Mouse (Mus musculus) olfactory bulb, adult 2 months (tissue): ENCODE measurements at regions not wholly inside any gene's neighbourhood (a gene's known extent, or its start where the extent isn't known, plus 50 kb on each side); places are given as distances from the start of the nearest gene placed in this dataset.

Experiments
- H3K27ac ChIP-seq: fragments of 200-500 bp; 2 replicates; pipeline ENCODE4 v1.5.1; 2012; ENCODE audit warnings: low read depth, low read length; ENCODE audit not compliant: insufficient read depth
- H3K4me1 ChIP-seq: fragments of 200-500 bp; 2 replicates; pipeline ENCODE4 v1.6.1; 2012; ENCODE audit warnings: low read length; ENCODE audit not compliant: control insufficient read depth, insufficient read depth
- H3K4me3 ChIP-seq: fragments of 200-500 bp; 2 replicates; pipeline ENCODE4 v1.5.1; 2012; ENCODE audit warnings: mild to moderate bottlenecking, low read depth, low read length, moderate library complexity; ENCODE audit not compliant: insufficient read depth
- CTCF ChIP-seq: fragments of 200-500 bp; IDR thresholded peaks from 2 replicates; pipeline ENCODE4 v1.5.1; 2012; ENCODE audit warnings: low read depth, mild to moderate bottlenecking, low read length, moderate library complexity; ENCODE audit not compliant: insufficient read depth
- POLR2A ChIP-seq: fragments of 200-500 bp; IDR thresholded peaks from 2 replicates; pipeline ENCODE4 v1.6.1; 2012; ENCODE audit warnings: mild to moderate bottlenecking, low read depth, low read length, moderate library complexity; ENCODE audit not compliant: insufficient read depth
- WGBS: fragments of 180-500 bp; shearing (Covaris S2); methylation state at CpG from one replicate; pipeline ENCODE4 v1.1.7; 2018; 5-methylcytosine and 5-hydroxymethylcytosine counted together

- 63% methylated on average over 4 of the region's 4 CpGs for WGBS
- no peaks in the 10 kb centered on the region for H3K4me1 ChIP-seq
- TF ChIP-seq POLR2A, result no peak
- H3K4me3 ChIP-seq, result no peak overlapping the region
- H3K27ac ChIP-seq, result no peak overlapping the region
These were observed 72.0 kb upstream of the Atp5g3 start for GRCm38 (mm10) chr2:73983166-73983565.

DNA sequence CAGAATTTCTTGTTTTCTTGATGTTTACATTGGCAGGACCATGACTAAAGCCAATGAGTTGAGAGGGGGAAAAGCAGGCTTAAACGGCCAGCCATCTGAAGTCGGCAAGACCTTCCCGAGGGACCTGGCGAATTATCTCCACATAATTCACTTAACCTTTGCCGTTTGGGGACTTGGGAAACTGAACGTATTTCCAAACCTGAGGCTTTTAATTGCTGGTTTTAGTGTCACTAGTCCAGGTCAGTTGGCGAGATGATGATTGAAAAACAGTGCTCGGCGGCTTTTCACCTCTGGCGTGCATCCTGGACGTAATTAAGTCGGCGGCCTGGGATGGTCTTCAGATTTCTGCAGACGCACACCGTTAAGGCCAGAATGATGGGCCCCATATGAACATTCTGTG is 66.9 kb upstream of the Atp5g3 start:
- no peak for TF ChIP-seq CTCF
- no peak for TF ChIP-seq POLR2A
- 84% methylated on average over 15 of the region's 15 CpGs for WGBS
- Histone ChIP-seq H3K4me3 (no peak overlapping the region), H3K27ac (no peak overlapping the region), H3K4me1 (no peaks in the 10 kb centered on the region)

DNA sequence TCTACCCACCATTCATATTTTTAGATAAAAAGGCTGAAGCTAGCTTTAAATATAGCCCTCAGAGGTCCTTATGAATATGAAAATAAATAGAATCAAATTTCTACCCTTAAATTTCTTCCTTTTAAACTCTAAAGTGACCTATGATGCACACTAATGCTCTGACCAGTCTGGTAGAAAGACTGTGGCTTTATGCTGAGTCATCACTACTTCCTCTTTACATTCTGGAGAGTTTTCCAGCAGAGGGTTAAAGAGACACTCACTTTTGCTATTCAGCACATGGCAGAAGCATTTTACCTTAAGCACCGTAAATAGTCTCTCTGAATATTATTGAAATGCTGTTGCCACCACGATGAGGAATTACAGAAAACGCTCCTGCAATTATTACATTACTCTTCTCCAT is 62.6 kb upstream of the Atp5g3 start:
- Histone ChIP-seq H3K4me3 (no peak overlapping the region), H3K27ac (no peak overlapping the region), H3K4me1 (no peaks in the 10 kb centered on the region)
- 79% methylated on average over 3 of the region's 3 CpGs for WGBS
- no peak for TF ChIP-seq CTCF
- TF ChIP-seq POLR2A, result no peak

GRCm38 (mm10) chr2:73967618-73968017 is 56.5 kb upstream of the Atp5g3 start:
- no peak overlapping the region for H3K27ac ChIP-seq
- WGBS, result 76% methylated on average over 7 of the region's 7 CpGs
- no peak for TF ChIP-seq POLR2A
- no peak for TF ChIP-seq CTCF
- H3K4me3 ChIP-seq, result no peak overlapping the region
- H3K4me1 ChIP-seq, result no peaks in the 10 kb centered on the region

GRCm38 (mm10) chr2:73965595-73965994 is 54.5 kb upstream of the Atp5g3 start:
- WGBS, result 8% methylated on average over 4 of the region's 4 CpGs
- no peaks in the 10 kb centered on the region for H3K4me1 ChIP-seq
- no peak for TF ChIP-seq POLR2A
- TF ChIP-seq CTCF, result no peak
- H3K27ac ChIP-seq, result no peak overlapping the region
- H3K4me3 ChIP-seq, result no peak overlapping the region
